Mouse (Mus musculus): Measurements from ENCODE around the gene Gmip. TPM values are rescaled to one million over a fixed set of nuclear protein-coding genes. Genes with fewer than 3 reads are reported as not detected.

The Gmip gene
- polyA plus RNA-seq, 1 experiment = 14.6 TPM

GRCm38 (mm10) chr8:69820466-69820865 lies 12.0 kb downstream of the Gmip start:
- H3K9me3 ChIP-seq = no peaks in the 10 kb centered on the region
- H3K4me1 ChIP-seq = peaks cover 20% of the 10 kb centered on the region
- H3K27me3 ChIP-seq (replicated peaks) = peaks cover 38% of the 10 kb centered on the region
- TF ChIP-seq GATA1 (IDR thresholded peaks at IDR 0.05; ENCODE audit: borderline replicate concordance, low read length) (no peak), FLI1 (IDR thresholded peaks at IDR 0.05; ENCODE audit: low read length) (no peak)
- H3K36me3 ChIP-seq (replicated peaks; ENCODE audit: low read length) = peaks cover 50% of the 10 kb centered on the region
- H3K4me3 ChIP-seq (replicated peaks) = no peak overlapping the region

DNA sequence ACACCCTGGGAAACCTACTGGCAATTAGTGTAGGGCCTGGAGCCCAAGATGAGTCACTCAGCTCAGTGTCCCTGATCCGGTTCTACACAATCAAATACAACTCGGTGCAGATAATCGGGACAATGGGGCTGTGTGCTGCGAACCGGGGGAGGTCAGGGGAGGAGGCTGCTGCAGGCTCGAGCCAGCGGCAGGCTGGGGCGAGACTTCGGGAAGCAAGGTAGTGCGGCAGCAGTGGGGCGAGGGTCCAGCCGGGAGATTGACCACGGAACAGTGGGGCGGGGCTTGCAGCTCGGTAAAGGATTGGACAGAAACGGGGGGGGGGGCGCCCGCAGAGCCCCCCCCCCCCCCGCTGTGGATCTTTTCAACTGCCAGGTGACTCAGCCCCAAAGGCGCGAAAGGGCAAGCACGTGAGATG lies 13.5 kb downstream of the Gmip start:
- TF ChIP-seq FLI1 (IDR thresholded peaks at IDR 0.05; ENCODE audit: low read length) = no peak
- no peak for TF ChIP-seq GATA1 (IDR thresholded peaks at IDR 0.05; ENCODE audit: borderline replicate concordance, low read length)
- Histone ChIP-seq H3K4me1 (peaks cover 25% of the 10 kb centered on the region), H3K27me3 (replicated peaks) (peaks cover 44% of the 10 kb centered on the region), H3K9me3 (no peaks in the 10 kb centered on the region), H3K4me3 (replicated peaks) (peak overlapping the region; percentile 89), H3K36me3 (replicated peaks; ENCODE audit: low read length) (peaks cover 36% of the 10 kb centered on the region)

DNA sequence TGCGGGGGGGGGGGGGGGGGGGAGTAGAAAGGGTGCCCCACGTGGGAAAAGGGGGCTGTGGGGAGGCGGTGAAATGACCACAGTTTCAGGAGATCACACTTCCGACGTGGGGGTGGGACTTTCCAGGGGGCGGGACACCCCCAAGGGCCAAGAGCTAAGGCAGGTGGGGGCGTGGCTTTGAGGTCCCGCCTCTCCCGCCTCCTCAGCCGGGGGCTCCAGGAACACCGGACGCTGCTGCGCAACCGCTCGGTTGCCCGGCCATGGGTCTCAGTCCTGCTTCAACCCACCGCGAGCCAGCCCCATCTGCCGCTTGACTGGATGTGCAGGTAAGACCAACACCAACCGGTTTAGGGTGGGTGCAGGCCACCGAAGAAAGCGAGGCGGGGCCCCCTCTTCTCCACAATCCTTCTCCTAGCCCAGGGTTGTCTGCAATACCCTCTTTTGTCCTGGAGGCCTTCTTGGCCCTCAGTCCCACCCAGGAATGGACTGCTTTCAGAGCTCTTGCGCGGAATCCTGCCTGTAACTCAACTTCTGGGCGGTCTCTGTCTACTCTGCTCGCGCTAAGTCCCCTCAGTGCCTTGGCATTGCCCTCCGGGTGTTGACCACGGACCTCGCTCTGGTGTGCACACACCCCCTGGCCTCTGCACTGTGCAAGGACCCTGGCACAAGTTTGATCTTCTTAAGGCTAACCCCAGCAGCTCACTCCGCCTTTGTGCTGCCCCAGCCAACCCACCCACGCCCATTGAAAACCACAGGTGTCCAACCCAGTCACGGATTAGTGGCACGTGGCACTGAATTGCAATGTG lies 14.1 kb downstream of the Gmip start, which contains the start of gene Lpar2:
Gene Lpar2 (plus strand): TSS at position 44 of the 806 bp plus-strand sequence.
- TF ChIP-seq FLI1 (IDR thresholded peaks at IDR 0.05; ENCODE audit: low read length) (no peak), GATA1 (IDR thresholded peaks at IDR 0.05; ENCODE audit: borderline replicate concordance, low read length) (no peak)
- Histone ChIP-seq H3K27me3 (replicated peaks) (peaks cover 47% of the 10 kb centered on the region), H3K9me3 (no peaks in the 10 kb centered on the region), H3K4me3 (replicated peaks) (peak within 1 kb of the TSS; percentile 89), H3K36me3 (replicated peaks; ENCODE audit: low read length) (peaks cover 30% of the 10 kb centered on the region), H3K4me1 (peaks cover 25% of the 10 kb centered on the region)

GRCm38 (mm10) chr8:69826371-69826770 lies 17.9 kb downstream of the Gmip start:
- Histone ChIP-seq H3K36me3 (replicated peaks; ENCODE audit: low read length) (no peaks in the 10 kb centered on the region), H3K4me3 (replicated peaks) (no peak overlapping the region), H3K9me3 (no peaks in the 10 kb centered on the region), H3K4me1 (peaks cover 34% of the 10 kb centered on the region), H3K27me3 (replicated peaks) (peaks cover 42% of the 10 kb centered on the region)
- TF ChIP-seq FLI1 (IDR thresholded peaks at IDR 0.05; ENCODE audit: low read length) (no peak), GATA1 (IDR thresholded peaks at IDR 0.05; ENCODE audit: borderline replicate concordance, low read length) (no peak)

- Histone ChIP-seq H3K27me3 (replicated peaks) (peaks cover 36% of the 10 kb centered on the region), H3K9me3 (no peaks in the 10 kb centered on the region), H3K4me1 (peaks cover 22% of the 10 kb centered on the region), H3K4me3 (replicated peaks) (peak within 1 kb of the TSS; percentile 93), H3K36me3 (replicated peaks; ENCODE audit: low read length) (no peaks in the 10 kb centered on the region)
- TF ChIP-seq FLI1 (IDR thresholded peaks at IDR 0.05; ENCODE audit: low read length) = no peak
- no peak for TF ChIP-seq GATA1 (IDR thresholded peaks at IDR 0.05; ENCODE audit: borderline replicate concordance, low read length)
These were observed 23.9 kb downstream of the Gmip start, which contains the start of gene Pbx4 for GRCm38 (mm10) chr8:69832298-69832853. Gene Pbx4, plus strand, starts transcription at chr8:69832491.

DNA sequence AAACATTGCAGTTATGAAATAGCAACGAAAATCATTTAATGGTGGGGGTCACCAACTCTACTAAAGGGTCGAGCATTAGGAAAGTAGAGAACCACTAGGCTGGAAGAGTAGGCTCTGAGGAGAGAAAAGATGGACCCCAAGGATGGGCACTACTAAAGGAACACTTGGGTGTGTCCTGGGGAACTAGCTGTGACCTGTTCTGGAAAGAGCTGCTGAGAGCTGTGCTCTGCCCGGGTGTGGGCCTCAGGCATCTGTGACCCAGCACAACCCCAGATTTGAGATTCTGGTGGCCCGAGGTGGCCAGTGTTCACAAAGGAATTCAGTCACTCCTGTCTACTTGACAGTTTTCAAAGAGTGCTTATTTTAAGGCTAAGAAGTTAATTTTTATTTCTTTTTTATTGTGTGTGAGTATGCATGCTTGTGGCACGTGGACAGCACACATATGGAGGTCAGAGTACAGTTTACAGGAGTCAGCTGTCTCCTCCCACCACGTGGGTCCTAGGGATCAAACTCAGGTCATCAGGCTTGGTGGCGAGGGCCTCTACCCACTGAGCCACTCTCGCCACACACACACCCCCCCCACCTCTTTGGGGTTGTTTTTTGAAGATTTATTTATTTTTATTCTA lies 28.7 kb downstream of the Gmip start:
- Histone ChIP-seq H3K36me3 (replicated peaks; ENCODE audit: low read length) (no peaks in the 10 kb centered on the region), H3K27me3 (replicated peaks) (peaks cover 41% of the 10 kb centered on the region), H3K9me3 (no peaks in the 10 kb centered on the region), H3K4me1 (peaks cover 16% of the 10 kb centered on the region), H3K4me3 (replicated peaks) (no peak overlapping the region)
- no peak for TF ChIP-seq GATA1 (IDR thresholded peaks at IDR 0.05; ENCODE audit: borderline replicate concordance, low read length)
- TF ChIP-seq FLI1 (IDR thresholded peaks at IDR 0.05; ENCODE audit: low read length) = no peak

- Histone ChIP-seq H3K4me1 (peaks cover 29% of the 10 kb centered on the region), H3K27me3 (replicated peaks) (peaks cover 22% of the 10 kb centered on the region), H3K4me3 (replicated peaks) (no peak overlapping the region), H3K9me3 (peaks cover 5% of the 10 kb centered on the region; the same call in 1 of the 2 replicates), H3K36me3 (replicated peaks; ENCODE audit: low read length) (no peaks in the 10 kb centered on the region)
- no peak for TF ChIP-seq GATA1 (IDR thresholded peaks at IDR 0.05; ENCODE audit: borderline replicate concordance, low read length)
- TF ChIP-seq FLI1 (IDR thresholded peaks at IDR 0.05; ENCODE audit: low read length) = no peak
These were observed 38.9 kb downstream of the Gmip start for GRCm38 (mm10) chr8:69847167-69848065.

DNA sequence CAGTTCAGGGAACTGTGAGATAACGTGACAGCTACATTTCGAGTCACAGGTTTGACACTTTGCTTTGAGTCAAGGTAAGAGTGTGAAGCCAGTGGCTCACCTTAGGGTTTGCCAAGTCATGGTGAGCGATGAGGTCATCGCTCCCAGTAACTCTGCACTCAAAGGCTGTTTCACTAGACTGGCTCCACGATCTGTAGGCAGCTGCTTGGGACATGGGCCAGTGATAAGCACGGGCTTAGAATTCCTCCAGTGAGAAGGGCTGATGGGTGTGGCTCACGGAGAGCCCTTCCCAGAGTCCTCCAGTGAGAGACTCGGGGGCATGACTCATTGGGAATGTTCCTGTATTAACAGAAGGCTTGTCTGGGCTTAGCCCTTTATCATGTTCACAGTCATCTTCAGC lies 40.5 kb downstream of the Gmip start:
- TF ChIP-seq FLI1 (IDR thresholded peaks at IDR 0.05; ENCODE audit: low read length) (no peak), GATA1 (IDR thresholded peaks at IDR 0.05; ENCODE audit: borderline replicate concordance, low read length) (no peak)
- peaks cover 29% of the 10 kb centered on the region for H3K4me1 ChIP-seq
- peaks cover 22% of the 10 kb centered on the region for H3K27me3 ChIP-seq (replicated peaks)
- peaks cover 5% of the 10 kb centered on the region; the same call in 1 of the 2 replicates for H3K9me3 ChIP-seq
- H3K4me3 ChIP-seq (replicated peaks) = no peak overlapping the region
- H3K36me3 ChIP-seq (replicated peaks; ENCODE audit: low read length) = no peaks in the 10 kb centered on the region

DNA sequence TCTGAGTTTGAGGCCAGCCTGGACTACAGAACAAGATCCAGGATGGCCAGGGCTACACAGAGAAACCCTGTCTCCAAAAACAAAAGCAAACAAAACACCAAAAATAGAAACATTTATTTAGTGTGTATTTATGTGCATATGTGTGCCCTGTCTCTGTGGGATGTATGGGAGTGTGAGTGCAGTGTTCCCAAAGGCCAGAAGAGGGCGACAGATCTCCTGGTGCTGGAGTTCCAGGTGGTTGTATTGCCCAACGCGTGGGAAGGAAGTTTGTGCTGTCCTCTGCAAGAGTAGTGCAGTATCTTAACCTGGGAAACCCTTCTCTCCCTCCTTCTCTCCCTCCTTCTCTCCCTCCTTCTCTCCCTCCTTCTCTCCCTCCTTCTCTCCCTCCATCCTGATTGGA lies 41.4 kb downstream of the Gmip start:
- Histone ChIP-seq H3K9me3 (peaks cover 5% of the 10 kb centered on the region; the same call in 1 of the 2 replicates), H3K27me3 (replicated peaks) (peaks cover 20% of the 10 kb centered on the region), H3K4me1 (peaks cover 23% of the 10 kb centered on the region), H3K36me3 (replicated peaks; ENCODE audit: low read length) (no peaks in the 10 kb centered on the region), H3K4me3 (replicated peaks) (no peak overlapping the region)
- TF ChIP-seq FLI1 (IDR thresholded peaks at IDR 0.05; ENCODE audit: low read length) (no peak), GATA1 (IDR thresholded peaks at IDR 0.05; ENCODE audit: borderline replicate concordance, low read length) (no peak)

All from megakaryocyte, embryonic 14.5 days (primary cell).